Mouse (Mus musculus) midbrain, postnatal 0 days (tissue): ENCODE measurements around the gene Hebp1. TPM values are rescaled to one million over a fixed set of nuclear protein-coding genes. Genes with fewer than 3 reads are reported as not detected.

ENCODE experiments used
- ATAC-seq: fragments of 200-750 bp; cut with Nextera tagmentation; 2 replicates; pipeline ENCODE4 v1.8.0; 2017; ENCODE audit warnings: moderate number of reproducible peaks, mild to moderate bottlenecking, moderate TSS enrichment, moderate library complexity; ENCODE audit not compliant: low FRiP score
- DNase-seq: peaks from one replicate; pipeline ENCODE4 v3.0.0-alpha.2; 2015; ENCODE audit warnings: low spot score
- H3K27ac ChIP-seq: fragments of 300-500 bp; sonication (generic); 2 replicates; pipeline ENCODE4 v1.5.1; 2014; ENCODE audit warnings: low read depth, mild to moderate bottlenecking, low read length, mixed read lengths
- H3K27me3 ChIP-seq: fragments of 300-500 bp; sonication (generic); 2 replicates; pipeline ENCODE4 v1.6.1; 2014; ENCODE audit warnings: low read length, control low read depth, mixed read lengths; ENCODE audit not compliant: insufficient read depth
- H3K36me3 ChIP-seq: fragments of 300-500 bp; sonication (generic); 2 replicates; pipeline ENCODE4 v1.6.1; 2014; ENCODE audit warnings: low read length, control low read depth, mixed read lengths; ENCODE audit not compliant: insufficient read depth
- H3K4me1 ChIP-seq: fragments of 300-500 bp; sonication (generic); 2 replicates; pipeline ENCODE4 v1.6.1; 2014; ENCODE audit warnings: mild to moderate bottlenecking, control low read depth, antibody characterized with exemption, low read length, mixed read lengths; ENCODE audit not compliant: insufficient read depth
- H3K4me2 ChIP-seq: fragments of 300-500 bp; sonication (generic); 2 replicates; pipeline ENCODE4 v1.6.1; 2014; ENCODE audit warnings: low read depth, mild to moderate bottlenecking, low read length, mixed read lengths; ENCODE audit not compliant: poor library complexity, severe bottlenecking
- H3K4me3 ChIP-seq: fragments of 300-500 bp; sonication (generic); 2 replicates; pipeline ENCODE4 v1.5.1; 2014; ENCODE audit warnings: low read depth, mild to moderate bottlenecking, low read length, moderate library complexity
- H3K9ac ChIP-seq: fragments of 300-500 bp; sonication (generic); replicated peaks from 2 replicates; pipeline ENCODE4 v1.6.1; 2014; ENCODE audit warnings: mild to moderate bottlenecking, low read length, moderate library complexity, mixed read lengths; ENCODE audit not compliant: poor library complexity, severe bottlenecking
- H3K9me3 ChIP-seq: fragments of 300-500 bp; sonication (generic); 2 replicates; pipeline ENCODE4 v1.6.1; 2016; ENCODE audit warnings: low read length, control low read depth
- CTCF ChIP-seq: IDR thresholded peaks from 2 replicates; pipeline ENCODE4 v1.5.1; 2016; ENCODE audit warnings: antibody characterized with exemption, mild to moderate bottlenecking
- WGBS: fragments of 180-500 bp; shearing (Covaris S2); extraction: QIAGEN DNeasy Blood & Tissue Kit; methylation state at CpG from one replicate; pipeline ENCODE4 v1.1.7; 2014; 5-methylcytosine and 5-hydroxymethylcytosine counted together
- polyA plus RNA-seq: library from polyadenylated mRNA; unstranded; fragments of >200 nt; fragmentation: Nextera tagmentation; extraction: Ambion mirVana; gene quantifications from 2 replicates; pipeline ENCODE4 v1.2.1, GENCODE M21; 2015
- total RNA-seq: library from RNA; depleted of rRNA; stranded (reverse); fragments of >200 nt; gene quantifications from 2 replicates; pipeline ENCODE4 v1.2.3, GENCODE M21; 2014

The Hebp1 gene
- total and polyA plus RNA-seq, 2 experiments from 2014 or later = 8.7 to 8.9 TPM

- DNase-seq = no peak
- Histone ChIP-seq H3K9me3 (no peaks in the 10 kb centered on the region), H3K36me3 (no peaks in the 10 kb centered on the region), H3K4me2 (no peak overlapping the region), H3K4me3 (no peak overlapping the region), H3K27me3 (no peaks in the 10 kb centered on the region), H3K27ac (no peak overlapping the region), H3K9ac (no peak overlapping the region), H3K4me1 (no peaks in the 10 kb centered on the region)
- WGBS = 74% methylated on average over 10 of the region's 10 CpGs
- ATAC-seq = no peak
- TF ChIP-seq CTCF = no peak
Observed at GRCm38 (mm10) chr6:135187076-135187917, 10.5 kb downstream of the Hebp1 start.

DNA sequence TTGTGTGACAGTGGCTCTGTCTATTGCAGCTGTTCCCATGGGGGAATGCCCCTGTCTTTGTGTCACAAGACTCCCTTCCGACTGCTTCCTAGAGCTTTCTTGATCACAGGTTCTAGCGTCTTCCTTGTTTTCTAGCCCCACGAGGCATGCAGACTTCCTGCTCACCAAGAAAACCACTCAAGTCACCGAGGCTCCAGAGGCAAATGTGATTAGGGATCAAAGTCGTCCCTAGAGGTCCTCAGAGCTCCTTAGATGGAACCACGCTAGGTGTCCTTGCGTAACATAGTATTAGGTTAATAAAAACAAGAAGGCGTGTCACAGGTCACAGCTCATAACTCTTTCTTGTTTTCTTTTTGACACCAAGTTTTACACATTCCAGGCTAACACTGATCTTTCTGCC is 13.9 kb downstream of the Hebp1 start:
- H3K4me2 ChIP-seq = no peak overlapping the region
- H3K4me1 ChIP-seq = no peaks in the 10 kb centered on the region
- no peak overlapping the region for H3K27ac ChIP-seq
- WGBS = 51% methylated on average over 8 of the region's 8 CpGs
- H3K36me3 ChIP-seq = no peaks in the 10 kb centered on the region
- no peak for ATAC-seq
- H3K9me3 ChIP-seq = no peaks in the 10 kb centered on the region
- TF ChIP-seq CTCF = peak; percentile 26; the same call in 1 of the 2 replicates
- no peak for DNase-seq
- no peak overlapping the region for H3K4me3 ChIP-seq
- no peak overlapping the region for H3K9ac ChIP-seq
- H3K27me3 ChIP-seq = no peaks in the 10 kb centered on the region

- DNase-seq = no peak
- no peaks in the 10 kb centered on the region for H3K4me1 ChIP-seq
- TF ChIP-seq CTCF = peak; percentile 38
- no peaks in the 10 kb centered on the region for H3K27me3 ChIP-seq
- H3K27ac ChIP-seq = no peak overlapping the region
- WGBS = 59% methylated on average over 5 of the region's 5 CpGs
- no peak overlapping the region for H3K4me2 ChIP-seq
- H3K9me3 ChIP-seq = no peaks in the 10 kb centered on the region
- ATAC-seq = no peak
- no peak overlapping the region for H3K4me3 ChIP-seq
- no peaks in the 10 kb centered on the region for H3K36me3 ChIP-seq
- no peak overlapping the region for H3K9ac ChIP-seq
Observed at GRCm38 (mm10) chr6:135182925-135183324, 14.9 kb downstream of the Hebp1 start.

DNA sequence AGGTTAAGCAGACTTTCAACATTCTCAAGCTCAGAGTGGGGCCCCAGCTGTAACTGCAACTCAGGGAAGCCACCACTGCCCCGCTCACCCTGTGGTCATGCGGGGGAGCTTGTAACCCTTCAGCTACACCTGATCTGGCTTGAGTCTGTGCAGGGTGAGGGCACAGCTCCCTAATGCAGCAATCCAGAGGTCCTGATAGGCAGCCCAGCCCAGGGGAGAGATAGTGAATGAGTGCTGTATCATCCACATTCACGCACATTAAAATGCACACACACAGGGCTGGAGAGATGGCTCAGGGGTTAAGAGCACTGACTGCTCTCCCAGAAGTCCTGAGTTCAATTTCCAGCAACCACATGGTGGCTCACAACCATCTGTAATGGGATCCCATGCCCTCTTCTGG is 19.2 kb downstream of the Hebp1 start:
- Histone ChIP-seq H3K9ac (no peak overlapping the region), H3K4me1 (no peaks in the 10 kb centered on the region), H3K36me3 (no peaks in the 10 kb centered on the region), H3K4me3 (no peak overlapping the region), H3K27ac (no peak overlapping the region), H3K4me2 (no peak overlapping the region), H3K9me3 (no peaks in the 10 kb centered on the region), H3K27me3 (no peaks in the 10 kb centered on the region)
- no peak for TF ChIP-seq CTCF
- WGBS = 60% methylated on average over 3 of the region's 3 CpGs
- DNase-seq (no peak), ATAC-seq (no peak)

- no peak overlapping the region for H3K27ac ChIP-seq
- H3K27me3 ChIP-seq = no peaks in the 10 kb centered on the region
- H3K9me3 ChIP-seq = no peaks in the 10 kb centered on the region
- no peaks in the 10 kb centered on the region for H3K36me3 ChIP-seq
- H3K4me1 ChIP-seq = no peaks in the 10 kb centered on the region
- no peak for DNase-seq
- no peak for ATAC-seq
- no peak overlapping the region for H3K4me3 ChIP-seq
- H3K4me2 ChIP-seq = no peak overlapping the region
- no peak for TF ChIP-seq CTCF
- H3K9ac ChIP-seq = no peak overlapping the region
Observed at GRCm38 (mm10) chr6:135177271-135177670, 20.6 kb downstream of the Hebp1 start.

DNA sequence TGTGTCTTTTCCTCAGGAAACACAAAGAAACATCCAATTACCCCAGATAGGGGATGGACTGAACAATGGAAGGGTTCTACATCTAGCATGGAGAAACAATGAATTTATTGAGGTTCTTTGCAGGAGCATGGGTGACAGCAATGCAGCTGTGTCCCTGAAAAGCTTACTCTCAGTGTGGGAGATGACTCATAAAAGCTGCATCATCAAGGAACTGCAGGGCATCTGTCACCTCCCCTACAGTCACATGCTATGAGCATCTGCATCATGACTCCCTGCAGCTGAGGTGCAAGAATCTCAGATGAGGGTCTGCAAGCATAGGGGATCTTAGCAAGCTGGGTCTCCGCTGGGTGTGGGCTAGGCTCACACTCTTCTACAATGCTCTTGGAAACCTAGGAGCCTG is 22.8 kb downstream of the Hebp1 start:
- ATAC-seq = no peak
- no peak overlapping the region for H3K27ac ChIP-seq
- no peaks in the 10 kb centered on the region for H3K9me3 ChIP-seq
- no peak overlapping the region for H3K9ac ChIP-seq
- no peaks in the 10 kb centered on the region for H3K27me3 ChIP-seq
- H3K4me1 ChIP-seq = no peaks in the 10 kb centered on the region
- 100% methylated on average over 1 of the region's 1 CpGs for WGBS
- H3K36me3 ChIP-seq = no peaks in the 10 kb centered on the region
- no peak for DNase-seq
- no peak overlapping the region for H3K4me2 ChIP-seq
- no peak for TF ChIP-seq CTCF
- H3K4me3 ChIP-seq = no peak overlapping the region
